Mouse (Mus musculus) hindbrain, embryonic 11.5 days (tissue): ENCODE measurements around the gene Map2k1. TPM values are rescaled to one million over a fixed set of nuclear protein-coding genes. Genes with fewer than 3 reads are reported as not detected.
"Not testable (repeated sequence)": the region's sequence is repeated elsewhere in the genome, so short reads cannot be mapped to it uniquely, and the experiment has no call there.

Source experiments
- ATAC-seq: fragments of 200-750 bp; cut with Nextera tagmentation; 2 replicates; pipeline ENCODE4 v1.8.0; 2017; ENCODE audit warnings: mild to moderate bottlenecking, moderate TSS enrichment, moderate library complexity; ENCODE audit not compliant: low FRiP score
- DNase-seq: peaks from one replicate; pipeline ENCODE4 v3.0.0-alpha.2; 2015; ENCODE audit warnings: low spot score
- H3K27ac ChIP-seq: fragments of 300-500 bp; sonication (generic); 2 replicates; pipeline ENCODE4 v1.5.1; 2014; ENCODE audit warnings: mild to moderate bottlenecking, low read depth, low read length
- H3K27me3 ChIP-seq: fragments of 300-500 bp; sonication (generic); 2 replicates; pipeline ENCODE4 v1.6.1; 2014; ENCODE audit warnings: mild to moderate bottlenecking, low read length, moderate library complexity, mixed read lengths; ENCODE audit not compliant: control insufficient read depth, insufficient read depth
- H3K36me3 ChIP-seq: fragments of 300-500 bp; sonication (generic); 2 replicates; pipeline ENCODE4 v1.6.1; 2014; ENCODE audit warnings: mild to moderate bottlenecking, low read length, moderate library complexity, mixed read lengths; ENCODE audit not compliant: control insufficient read depth, insufficient read depth
- H3K4me1 ChIP-seq: fragments of 300-500 bp; sonication (generic); replicated peaks from 2 replicates; pipeline ENCODE4 v1.6.1; 2014; ENCODE audit warnings: low read length, mixed read lengths; ENCODE audit not compliant: control insufficient read depth, insufficient read depth
- H3K4me2 ChIP-seq: fragments of 300-500 bp; sonication (generic); replicated peaks from 2 replicates; pipeline ENCODE4 v1.6.1; 2014; ENCODE audit warnings: mild to moderate bottlenecking, low read depth, low read length
- H3K4me3 ChIP-seq: fragments of 300-500 bp; sonication (generic); 2 replicates; pipeline ENCODE4 v1.5.1; 2014; ENCODE audit warnings: low read depth, low read length
- H3K9ac ChIP-seq: fragments of 300-500 bp; sonication (generic); 2 replicates; pipeline ENCODE4 v1.6.1; 2014; ENCODE audit warnings: low read depth, low read length
- H3K9me3 ChIP-seq: fragments of 300-500 bp; sonication (generic); 2 replicates; pipeline ENCODE4 v1.6.1; 2016; ENCODE audit warnings: low read length; ENCODE audit not compliant: control insufficient read depth
- WGBS: fragments of 180-500 bp; shearing (Covaris S2); extraction: QIAGEN DNeasy Blood & Tissue Kit; methylation state at CpG from one replicate; pipeline ENCODE4 v1.1.7; 2014; 5-methylcytosine and 5-hydroxymethylcytosine counted together
- polyA plus RNA-seq: library from polyadenylated mRNA; unstranded; fragments of >200 nt; fragmentation: Nextera tagmentation; extraction: Ambion mirVana; gene quantifications from 2 replicates; pipeline ENCODE4 v1.2.1, GENCODE M21; 2014

Map2k1 gene
- polyA plus RNA-seq, 1 experiment from 2014 or later = 71.8 TPM

DNA sequence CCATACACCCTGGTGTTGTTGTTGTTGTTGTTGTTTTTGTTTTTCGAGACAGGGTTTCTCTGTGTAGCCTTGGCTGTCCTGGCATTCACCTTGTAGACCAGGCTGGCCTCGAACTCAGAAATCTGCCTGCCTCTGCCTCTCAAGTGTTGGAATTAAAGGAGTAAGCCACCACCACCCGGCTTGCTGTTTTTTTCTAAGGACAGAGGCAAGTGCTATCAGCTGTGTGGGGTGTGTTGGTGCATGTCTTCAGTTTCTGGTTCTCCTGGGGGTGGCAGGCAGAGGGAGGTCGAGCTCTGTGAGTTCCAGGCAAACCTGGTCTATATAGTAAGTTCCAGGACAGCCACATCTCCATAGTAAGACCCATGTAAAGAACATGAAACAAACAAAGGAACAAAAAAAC lies 20.9 kb upstream of the Map2k1 start:
- H3K9me3 ChIP-seq = no peaks in the 10 kb centered on the region
- no peak overlapping the region for H3K9ac ChIP-seq
- no peak overlapping the region for H3K4me3 ChIP-seq
- H3K36me3 ChIP-seq = no peaks in the 10 kb centered on the region
- H3K27ac ChIP-seq = no peak overlapping the region
- no peak overlapping the region for H3K4me2 ChIP-seq
- H3K4me1 ChIP-seq = no peaks in the 10 kb centered on the region
- DNase-seq (no peak), ATAC-seq (no peak)
- no peaks in the 10 kb centered on the region for H3K27me3 ChIP-seq
- WGBS = 81% methylated on average over 4 of the region's 4 CpGs

- H3K4me2 ChIP-seq = no peak overlapping the region
- DNase-seq (no peak), ATAC-seq (no peak)
- no peaks in the 10 kb centered on the region for H3K27me3 ChIP-seq
- no peaks in the 10 kb centered on the region for H3K9me3 ChIP-seq
- no peak overlapping the region for H3K4me3 ChIP-seq
- no peak overlapping the region for H3K9ac ChIP-seq
- H3K27ac ChIP-seq = no peak overlapping the region
- WGBS = 72% methylated on average over 4 of the region's 4 CpGs
- H3K4me1 ChIP-seq = no peaks in the 10 kb centered on the region
- H3K36me3 ChIP-seq = no peaks in the 10 kb centered on the region
These were observed 20.3 kb upstream of the Map2k1 start for GRCm38 (mm10) chr9:64273757-64274156.

DNA sequence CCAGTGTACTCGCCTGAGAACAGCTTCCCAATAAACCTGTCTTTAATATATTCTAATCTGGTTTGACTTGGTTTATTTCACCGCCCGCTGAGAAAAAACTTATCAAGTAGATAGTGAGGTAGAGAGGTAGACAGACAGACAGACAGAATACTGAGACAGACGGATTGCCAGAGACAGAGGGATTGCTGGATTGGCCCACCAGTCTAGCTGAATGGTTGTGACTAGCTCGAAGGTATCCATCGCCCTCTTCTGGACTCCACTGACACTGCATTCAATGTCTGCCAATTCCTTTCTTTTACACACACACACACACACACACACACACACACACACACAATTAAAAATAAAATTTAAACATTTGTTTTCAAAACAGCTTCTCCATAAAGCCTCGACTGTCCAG lies 19.2 kb upstream of the Map2k1 start:
- DNase-seq (peak; percentile 49), ATAC-seq (no peak)
- H3K9me3 ChIP-seq = no peaks in the 10 kb centered on the region
- 44% methylated on average over 7 of the region's 7 CpGs for WGBS
- H3K4me3 ChIP-seq = no peak overlapping the region
- no peaks in the 10 kb centered on the region for H3K4me1 ChIP-seq
- no peaks in the 10 kb centered on the region for H3K36me3 ChIP-seq
- H3K4me2 ChIP-seq = no peak overlapping the region
- H3K27ac ChIP-seq = no peak overlapping the region
- no peaks in the 10 kb centered on the region for H3K27me3 ChIP-seq
- no peak overlapping the region for H3K9ac ChIP-seq

DNA sequence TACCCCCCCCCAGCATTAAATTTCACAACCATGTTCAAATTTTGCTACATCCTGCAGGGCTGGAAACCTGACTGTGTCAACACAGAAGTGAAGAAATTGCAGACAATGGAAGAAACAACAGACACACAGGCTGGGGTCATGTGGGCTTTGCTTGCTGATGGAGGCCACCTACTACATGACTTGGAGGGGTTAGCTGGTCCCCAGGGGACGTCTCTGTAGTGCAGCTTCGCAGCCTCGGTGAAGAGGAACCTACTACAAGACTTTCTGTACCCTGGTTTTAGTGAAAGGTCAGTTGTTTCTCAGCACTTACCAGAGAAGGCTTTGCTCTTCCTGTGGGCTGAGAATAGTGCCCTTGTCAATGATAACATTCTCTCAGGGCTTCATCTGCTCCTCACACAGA lies 17.8 kb upstream of the Map2k1 start:
- Histone ChIP-seq H3K9me3 (no peaks in the 10 kb centered on the region), H3K9ac (no peak overlapping the region), H3K4me2 (no peak overlapping the region), H3K36me3 (no peaks in the 10 kb centered on the region), H3K27me3 (no peaks in the 10 kb centered on the region), H3K27ac (no peak overlapping the region), H3K4me1 (no peaks in the 10 kb centered on the region), H3K4me3 (no peak overlapping the region)
- 70% methylated on average over 3 of the region's 3 CpGs for WGBS
- ATAC-seq (no peak), DNase-seq (no peak)

DNA sequence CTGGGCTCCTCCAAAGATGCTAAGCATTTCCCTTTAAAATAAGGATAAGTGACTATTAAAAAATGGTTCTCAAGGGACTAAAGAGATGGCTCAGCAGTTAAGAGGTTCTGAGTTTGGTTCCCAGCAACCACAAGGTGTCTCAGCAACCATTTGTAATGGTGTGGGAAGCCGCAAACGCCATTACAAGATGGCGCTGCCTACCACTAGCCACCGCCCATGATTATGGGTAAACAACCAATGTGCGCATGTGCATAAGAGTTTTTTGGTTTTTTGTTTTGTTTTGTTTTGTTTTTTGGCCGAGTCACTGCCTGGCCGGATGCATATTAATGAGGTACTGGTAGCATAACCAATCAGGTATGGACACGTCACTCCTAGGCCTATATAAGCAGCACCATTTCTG lies 15.4 kb upstream of the Map2k1 start:
- not testable (repeated sequence) for H3K27ac ChIP-seq, DNase-seq, H3K36me3 ChIP-seq, H3K4me2 ChIP-seq, H3K4me3 ChIP-seq, H3K9ac ChIP-seq, ATAC-seq, H3K4me1 ChIP-seq, H3K27me3 ChIP-seq, H3K9me3 ChIP-seq
- WGBS = 95% methylated on average over 8 of the region's 8 CpGs

- no peaks in the 10 kb centered on the region for H3K4me1 ChIP-seq
These were observed 14.8 kb upstream of the Map2k1 start for GRCm38 (mm10) chr9:64268196-64268595.

GRCm38 (mm10) chr9:64267231-64267630 lies 13.8 kb upstream of the Map2k1 start:
- H3K9me3 ChIP-seq = no peaks in the 10 kb centered on the region
- no peak overlapping the region for H3K9ac ChIP-seq
- no peak for ATAC-seq
- 97% methylated on average over 1 of the region's 1 CpGs for WGBS
- H3K4me1 ChIP-seq = no peaks in the 10 kb centered on the region
- H3K36me3 ChIP-seq = no peaks in the 10 kb centered on the region
- no peak overlapping the region for H3K4me3 ChIP-seq
- no peaks in the 10 kb centered on the region for H3K27me3 ChIP-seq
- DNase-seq = no peak
- no peak overlapping the region for H3K27ac ChIP-seq
- no peak overlapping the region for H3K4me2 ChIP-seq

More at GRCm38 (mm10) chr9:64268196-64268595, 14.8 kb upstream of the Map2k1 start:
- no peak for ATAC-seq
- Histone ChIP-seq H3K4me3 (no peak overlapping the region), H3K27ac (no peak overlapping the region), H3K9me3 (no peaks in the 10 kb centered on the region), H3K36me3 (no peaks in the 10 kb centered on the region), H3K4me2 (no peak overlapping the region), H3K9ac (no peak overlapping the region), H3K27me3 (no peaks in the 10 kb centered on the region)
- WGBS = 92% methylated on average over 10 of the region's 10 CpGs
- no peak for DNase-seq

- H3K27ac ChIP-seq = no peak overlapping the region
- no peak for ATAC-seq
These were observed 11.4 kb upstream of the Map2k1 start for GRCm38 (mm10) chr9:64264813-64265212.

GRCm38 (mm10) chr9:64261023-64261422 lies 7.6 kb upstream of the Map2k1 start:
- Histone ChIP-seq H3K27me3 (no peaks in the 10 kb centered on the region), H3K4me2 (no peak overlapping the region), H3K36me3 (no peaks in the 10 kb centered on the region), H3K4me3 (no peak overlapping the region), H3K9me3 (no peaks in the 10 kb centered on the region), H3K27ac (no peak overlapping the region), H3K4me1 (no peaks in the 10 kb centered on the region), H3K9ac (no peak overlapping the region)
- DNase-seq (no peak), ATAC-seq (no peak)
- 84% methylated on average over 4 of the region's 4 CpGs for whole genome bisulfite sequencing

More at GRCm38 (mm10) chr9:64264813-64265212, 11.4 kb upstream of the Map2k1 start:
- H3K36me3 ChIP-seq = no peaks in the 10 kb centered on the region
- no peak overlapping the region for H3K4me2 ChIP-seq
- no peaks in the 10 kb centered on the region for H3K27me3 ChIP-seq
- no peak overlapping the region for H3K9ac ChIP-seq
- no peaks in the 10 kb centered on the region for H3K4me1 ChIP-seq
- H3K4me3 ChIP-seq = no peak overlapping the region
- WGBS = 47% methylated on average over 1 of the region's 1 CpGs
- DNase-seq = no peak
- no peaks in the 10 kb centered on the region for H3K9me3 ChIP-seq
